Mouse (Mus musculus): ENCODE data around the gene Capzb. TPM values are rescaled to one million over a fixed set of nuclear protein-coding genes. Genes with fewer than 3 reads are reported as not detected.

Capzb gene
- polyA plus RNA-seq, 1 experiment from 2014 or later: 153 TPM

GRCm38 (mm10) chr4:139227923-139228322 lies 35.2 kb downstream of the Capzb start:
- H3K36me3 ChIP-seq (replicated peaks): peaks cover 11% of the 10 kb centered on the region; the same call in 1 of the 2 replicates
- H3K9me3 ChIP-seq (replicated peaks): no peaks in the 10 kb centered on the region
- 67% methylated on average over 7 of the region's 7 CpGs for WGBS (ENCODE audit: insufficient replicate concordance)
- no peak overlapping the region for H3K4me2 ChIP-seq
- H3K4me1 ChIP-seq (replicated peaks): peaks cover 31% of the 10 kb centered on the region
- no peak overlapping the region for H3K4me3 ChIP-seq (replicated peaks)
- no peak overlapping the region for H3K9ac ChIP-seq
- no peaks in the 10 kb centered on the region for H3K27me3 ChIP-seq
- ATAC-seq (ENCODE audit: insufficient read depth): no peak
- H3K27ac ChIP-seq (replicated peaks): no peak overlapping the region

DNA sequence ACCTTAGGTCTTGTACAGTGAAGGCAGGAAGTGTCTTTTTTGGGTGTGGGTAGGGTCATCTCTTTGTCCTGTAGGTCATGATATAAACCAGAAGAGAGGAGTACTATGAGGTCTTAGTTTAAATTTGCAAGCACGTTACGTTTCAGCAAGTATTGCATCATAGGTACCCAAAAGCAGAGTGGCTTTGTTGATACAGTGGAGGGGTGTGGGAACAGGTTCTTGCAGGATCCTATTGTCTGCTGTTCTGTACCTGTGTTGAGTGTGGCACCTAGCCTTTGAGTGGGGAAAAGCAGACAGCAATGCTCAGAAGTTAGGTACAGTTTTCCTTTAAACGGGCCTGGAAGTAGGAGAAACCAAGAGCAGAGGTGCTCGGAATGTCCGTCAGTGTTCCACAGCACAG lies 36.6 kb downstream of the Capzb start:
- Histone ChIP-seq H3K27ac (replicated peaks) (no peak overlapping the region), H3K4me1 (replicated peaks) (peaks cover 45% of the 10 kb centered on the region), H3K4me3 (replicated peaks) (no peak overlapping the region), H3K9me3 (replicated peaks) (no peaks in the 10 kb centered on the region), H3K36me3 (replicated peaks) (peaks cover 11% of the 10 kb centered on the region; the same call in 1 of the 2 replicates), H3K27me3 (no peaks in the 10 kb centered on the region), H3K9ac (no peak overlapping the region), H3K4me2 (no peak overlapping the region)
- WGBS (ENCODE audit: insufficient replicate concordance): 68% methylated on average over 5 of the region's 5 CpGs
- ATAC-seq (ENCODE audit: insufficient read depth): no peak

- H3K4me3 ChIP-seq (replicated peaks): no peak overlapping the region
- no peaks in the 10 kb centered on the region for H3K9me3 ChIP-seq (replicated peaks)
- H3K27ac ChIP-seq (replicated peaks): no peak overlapping the region
- no peak overlapping the region for H3K4me2 ChIP-seq
- H3K27me3 ChIP-seq: no peaks in the 10 kb centered on the region
- H3K36me3 ChIP-seq (replicated peaks): peaks cover 10% of the 10 kb centered on the region; the same call in 1 of the 2 replicates
- H3K4me1 ChIP-seq (replicated peaks): peaks cover 51% of the 10 kb centered on the region
- no peak overlapping the region for H3K9ac ChIP-seq
- ATAC-seq (ENCODE audit: insufficient read depth): no peak
- 61% methylated on average over 11 of the region's 11 CpGs for WGBS (ENCODE audit: insufficient replicate concordance)
Observed at GRCm38 (mm10) chr4:139230376-139231120, 37.8 kb downstream of the Capzb start.

DNA sequence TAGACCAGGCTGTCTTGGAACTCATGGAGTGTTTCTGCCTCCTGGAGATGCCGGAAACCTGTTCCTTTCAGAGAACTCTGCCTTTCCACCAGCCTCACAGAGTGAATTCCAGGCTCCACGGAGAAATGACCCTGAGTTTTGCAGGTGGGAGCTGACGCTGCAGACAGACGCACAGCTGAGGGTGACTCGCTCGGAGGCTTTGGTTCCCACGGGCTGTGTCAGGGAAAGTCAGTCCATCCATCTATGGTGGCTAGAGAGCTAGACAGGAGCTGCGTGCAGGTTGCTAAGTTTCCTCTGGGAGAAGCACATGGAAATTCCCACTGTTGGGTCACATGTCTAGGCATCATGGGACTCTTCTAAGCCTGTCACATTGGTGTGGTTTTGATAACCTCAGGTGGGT lies 38.5 kb downstream of the Capzb start:
- Histone ChIP-seq H3K4me2 (no peak overlapping the region), H3K4me3 (replicated peaks) (no peak overlapping the region), H3K9ac (no peak overlapping the region), H3K36me3 (replicated peaks) (peaks cover 4% of the 10 kb centered on the region; the same call in 1 of the 2 replicates), H3K27me3 (no peaks in the 10 kb centered on the region), H3K9me3 (replicated peaks) (no peaks in the 10 kb centered on the region), H3K4me1 (replicated peaks) (peaks cover 51% of the 10 kb centered on the region), H3K27ac (replicated peaks) (no peak overlapping the region)
- WGBS (ENCODE audit: insufficient replicate concordance): 75% methylated on average over 8 of the region's 8 CpGs
- ATAC-seq (ENCODE audit: insufficient read depth): no peak

- Histone ChIP-seq H3K4me2 (no peak overlapping the region), H3K4me3 (replicated peaks) (no peak overlapping the region), H3K9me3 (replicated peaks) (no peaks in the 10 kb centered on the region), H3K4me1 (replicated peaks) (peaks cover 47% of the 10 kb centered on the region), H3K9ac (no peak overlapping the region), H3K27me3 (no peaks in the 10 kb centered on the region), H3K36me3 (replicated peaks) (no peaks in the 10 kb centered on the region; the same call in 1 of the 2 replicates), H3K27ac (replicated peaks) (no peak overlapping the region)
- no peak for ATAC-seq (ENCODE audit: insufficient read depth)
- 58% methylated on average over 6 of the region's 6 CpGs for WGBS (ENCODE audit: insufficient replicate concordance)
Observed at GRCm38 (mm10) chr4:139232479-139233145, 39.9 kb downstream of the Capzb start.

DNA sequence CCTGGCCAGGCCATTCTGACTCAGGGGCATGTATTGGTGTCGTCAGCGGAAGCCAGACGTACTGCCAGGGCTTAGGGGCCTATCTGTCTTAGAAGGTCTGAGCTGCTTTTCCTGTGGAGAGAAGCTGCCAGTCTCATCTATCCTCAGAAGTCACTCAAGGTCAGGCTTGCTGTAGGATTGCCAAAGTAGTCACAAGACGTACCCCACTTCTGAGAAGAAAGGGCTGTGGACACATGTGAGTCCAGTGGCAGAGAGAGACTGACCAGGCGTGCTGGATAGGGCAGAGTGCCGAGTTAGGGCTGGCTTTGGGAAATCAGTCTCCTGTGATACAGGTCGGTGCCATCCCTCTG lies 40.4 kb downstream of the Capzb start:
- Histone ChIP-seq H3K9ac (no peak overlapping the region), H3K27ac (replicated peaks) (no peak overlapping the region), H3K4me3 (replicated peaks) (no peak overlapping the region), H3K27me3 (no peaks in the 10 kb centered on the region), H3K4me1 (replicated peaks) (peaks cover 46% of the 10 kb centered on the region), H3K9me3 (replicated peaks) (no peaks in the 10 kb centered on the region), H3K36me3 (replicated peaks) (no peaks in the 10 kb centered on the region; the same call in 1 of the 2 replicates), H3K4me2 (no peak overlapping the region)
- WGBS (ENCODE audit: insufficient replicate concordance): 73% methylated on average over 7 of the region's 7 CpGs
- no peak for ATAC-seq (ENCODE audit: insufficient read depth)

- 39% methylated on average over 4 of the region's 4 CpGs for WGBS (ENCODE audit: insufficient replicate concordance)
- Histone ChIP-seq H3K27me3 (no peaks in the 10 kb centered on the region), H3K9ac (no peak overlapping the region), H3K27ac (replicated peaks) (0 out of 2 replicates have a peak overlapping the region, but pooled peaks have one; percentile 5), H3K9me3 (replicated peaks) (no peaks in the 10 kb centered on the region), H3K4me1 (replicated peaks) (peaks cover 40% of the 10 kb centered on the region), H3K36me3 (replicated peaks) (peaks cover 4% of the 10 kb centered on the region), H3K4me3 (replicated peaks) (no peak overlapping the region), H3K4me2 (no peak overlapping the region)
- ATAC-seq (ENCODE audit: insufficient read depth): peak; percentile 35; the same call in 1 of the 2 replicates
Observed at GRCm38 (mm10) chr4:139233755-139234254, 41.1 kb downstream of the Capzb start.

DNA sequence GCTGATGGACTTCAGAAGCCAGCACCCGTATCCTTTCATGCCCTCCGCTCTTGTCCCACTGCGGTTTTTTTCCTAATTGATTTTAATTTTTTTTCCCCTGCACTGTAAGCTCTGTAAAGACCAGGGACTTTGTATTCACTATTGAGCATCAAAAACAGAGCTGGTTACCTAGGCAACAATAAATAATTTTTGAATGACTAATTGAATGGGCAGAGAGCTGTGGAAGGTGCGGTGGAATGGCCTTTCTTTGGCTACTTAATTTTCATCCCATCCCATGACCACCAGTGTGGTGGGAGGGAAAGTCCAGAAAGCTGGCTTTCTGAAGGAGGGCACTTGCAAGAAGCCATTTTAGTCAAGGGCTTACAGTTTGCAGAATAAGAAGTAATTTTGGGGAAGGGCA lies 41.6 kb downstream of the Capzb start:
- peaks cover 36% of the 10 kb centered on the region for H3K4me1 ChIP-seq (replicated peaks)
- 74% methylated on average over 4 of the region's 4 CpGs for WGBS (ENCODE audit: insufficient replicate concordance)
- no peak overlapping the region for H3K9ac ChIP-seq
- no peak overlapping the region for H3K4me3 ChIP-seq (replicated peaks)
- H3K27me3 ChIP-seq: no peaks in the 10 kb centered on the region
- no peak overlapping the region for H3K4me2 ChIP-seq
- H3K27ac ChIP-seq (replicated peaks): no peak overlapping the region
- no peak for ATAC-seq (ENCODE audit: insufficient read depth)
- H3K9me3 ChIP-seq (replicated peaks): no peaks in the 10 kb centered on the region
- peaks cover 8% of the 10 kb centered on the region for H3K36me3 ChIP-seq (replicated peaks)

DNA sequence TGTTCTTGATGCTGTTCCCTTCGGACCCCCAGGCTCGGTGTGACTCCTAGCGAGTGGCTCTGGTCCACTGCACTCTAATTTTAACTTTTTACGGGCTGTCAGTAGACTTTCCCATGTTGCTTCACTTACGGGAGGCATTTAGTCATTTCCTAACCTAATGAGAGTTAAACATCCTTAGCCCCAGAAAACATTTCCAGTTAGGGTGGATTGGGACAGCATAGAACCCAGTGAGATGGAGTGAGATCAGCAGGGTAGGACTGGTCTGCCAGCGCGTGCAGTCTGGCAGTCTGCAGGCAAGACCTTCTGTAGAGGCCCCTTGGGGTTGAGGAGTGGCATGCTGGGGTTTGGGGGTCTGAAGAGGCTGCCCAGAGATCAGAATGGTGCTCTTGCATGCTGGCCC lies 42.9 kb downstream of the Capzb start:
- peaks cover 27% of the 10 kb centered on the region for H3K4me1 ChIP-seq (replicated peaks)
- H3K27ac ChIP-seq (replicated peaks): no peak overlapping the region
- ATAC-seq (ENCODE audit: insufficient read depth): no peak
- no peaks in the 10 kb centered on the region for H3K9me3 ChIP-seq (replicated peaks)
- H3K4me2 ChIP-seq: no peak overlapping the region
- 86% methylated on average over 7 of the region's 7 CpGs for WGBS (ENCODE audit: insufficient replicate concordance)
- no peak overlapping the region for H3K4me3 ChIP-seq (replicated peaks)
- H3K36me3 ChIP-seq (replicated peaks): peaks cover 21% of the 10 kb centered on the region
- H3K9ac ChIP-seq: no peak overlapping the region
- no peaks in the 10 kb centered on the region for H3K27me3 ChIP-seq

DNA sequence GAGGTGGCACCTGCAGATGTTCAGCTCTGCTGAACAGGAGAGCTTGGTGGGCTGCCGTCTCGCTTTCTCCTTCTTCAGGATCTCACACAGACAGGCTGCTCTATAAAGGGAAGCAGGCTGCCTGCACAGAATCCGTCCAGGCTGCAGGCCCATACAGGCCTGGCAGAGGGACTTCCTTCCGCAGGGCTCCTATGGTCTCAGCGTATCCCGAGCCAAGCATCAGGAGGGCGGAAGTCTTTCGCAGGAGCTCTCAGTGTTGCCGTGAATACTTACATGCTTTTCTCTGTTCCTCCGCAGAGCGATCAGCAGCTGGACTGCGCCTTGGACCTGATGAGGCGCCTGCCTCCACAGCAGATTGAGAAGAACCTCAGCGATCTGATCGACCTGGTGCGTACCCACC lies 45.9 kb downstream of the Capzb start:
- ATAC-seq (ENCODE audit: insufficient read depth): no peak
- Histone ChIP-seq H3K9me3 (replicated peaks) (no peaks in the 10 kb centered on the region), H3K4me1 (replicated peaks) (peaks cover 13% of the 10 kb centered on the region), H3K4me3 (replicated peaks) (no peak overlapping the region), H3K27me3 (no peaks in the 10 kb centered on the region), H3K4me2 (no peak overlapping the region), H3K27ac (replicated peaks) (no peak overlapping the region), H3K9ac (no peak overlapping the region), H3K36me3 (replicated peaks) (peaks cover 28% of the 10 kb centered on the region)
- 83% methylated on average over 16 of the region's 16 CpGs for WGBS (ENCODE audit: insufficient replicate concordance)

GRCm38 (mm10) chr4:139240334-139240733 lies 47.6 kb downstream of the Capzb start:
- WGBS (ENCODE audit: insufficient replicate concordance): 82% methylated on average over 6 of the region's 6 CpGs
- H3K36me3 ChIP-seq (replicated peaks): peaks cover 28% of the 10 kb centered on the region
- H3K9ac ChIP-seq: no peak overlapping the region
- H3K4me1 ChIP-seq (replicated peaks): no peaks in the 10 kb centered on the region
- H3K9me3 ChIP-seq (replicated peaks): no peaks in the 10 kb centered on the region
- ATAC-seq (ENCODE audit: insufficient read depth): no peak
- no peaks in the 10 kb centered on the region for H3K27me3 ChIP-seq
- no peak overlapping the region for H3K27ac ChIP-seq (replicated peaks)
- H3K4me2 ChIP-seq: no peak overlapping the region
- H3K4me3 ChIP-seq (replicated peaks): no peak overlapping the region
